Mouse (Mus musculus) T-cell, adult 2 months (primary cell): ENCODE data around the gene St3gal5.

Experiments used
- DNase-seq: peaks from one replicate; pipeline ENCODE4 v3.0.0; 2022; ENCODE audit warnings: low spot score

Gene St3gal5

GRCm38 (mm10) chr6:72098021-72098655 lies 746 bp downstream of the St3gal5 start:
- no peak for DNase-seq

- no peak for DNase-seq
These were observed 1.3 kb downstream of the St3gal5 start for GRCm38 (mm10) chr6:72098691-72099090.

GRCm38 (mm10) chr6:72099281-72099680 lies 1.9 kb downstream of the St3gal5 start:
- DNase-seq, result no peak

- no peak for DNase-seq
These were observed 2.8 kb downstream of the St3gal5 start for GRCm38 (mm10) chr6:72100171-72100570.

GRCm38 (mm10) chr6:72100939-72101338 lies 3.5 kb downstream of the St3gal5 start:
- no peak for DNase-seq

- DNase-seq, result no peak
These were observed 4.0 kb downstream of the St3gal5 start for GRCm38 (mm10) chr6:72101386-72101785.

GRCm38 (mm10) chr6:72102066-72102465 lies 4.7 kb downstream of the St3gal5 start:
- no peak for DNase-seq

- DNase-seq, result no peak
These were observed 7.1 kb downstream of the St3gal5 start for GRCm38 (mm10) chr6:72104534-72104933.

- no peak for DNase-seq
These were observed 11.8 kb downstream of the St3gal5 start for GRCm38 (mm10) chr6:72108941-72109892.

GRCm38 (mm10) chr6:72110577-72110976 lies 13.2 kb downstream of the St3gal5 start:
- DNase-seq, result no peak

- no peak for DNase-seq
These were observed 15.2 kb downstream of the St3gal5 start for GRCm38 (mm10) chr6:72112575-72112974.

GRCm38 (mm10) chr6:72113093-72113702 lies 15.8 kb downstream of the St3gal5 start:
- DNase-seq, result no peak

- DNase-seq, result no peak
These were observed 17.5 kb downstream of the St3gal5 start for GRCm38 (mm10) chr6:72114902-72115301.

GRCm38 (mm10) chr6:72117322-72117968 lies 20.1 kb downstream of the St3gal5 start:
- no peak for DNase-seq

- DNase-seq, result no peak
These were observed 22.5 kb downstream of the St3gal5 start for GRCm38 (mm10) chr6:72119870-72120269.

GRCm38 (mm10) chr6:72121301-72121700 lies 23.9 kb downstream of the St3gal5 start:
- DNase-seq, result no peak

GRCm38 (mm10) chr6:72122515-72122914 lies 25.1 kb downstream of the St3gal5 start:
- DNase-seq, result no peak

- DNase-seq, result no peak
These were observed 27.1 kb downstream of the St3gal5 start for GRCm38 (mm10) chr6:72124315-72125103.

GRCm38 (mm10) chr6:72126128-72126917 lies 28.9 kb downstream of the St3gal5 start:
- no peak for DNase-seq

GRCm38 (mm10) chr6:72130056-72130455 lies 32.7 kb downstream of the St3gal5 start:
- DNase-seq, result no peak
